Mouse (Mus musculus) lung, postnatal 0 days (tissue): ENCODE measurements around the gene Il18bp.

Experiments
- CTCF ChIP-seq: IDR thresholded peaks from 2 replicates; pipeline ENCODE4 v1.5.1; 2016; ENCODE audit warnings: antibody characterized with exemption, mild to moderate bottlenecking
- EP300 ChIP-seq: IDR thresholded peaks from 2 replicates; pipeline ENCODE4 v1.6.1; 2016; ENCODE audit warnings: antibody characterized with exemption, mild to moderate bottlenecking, control low read depth

DNA sequence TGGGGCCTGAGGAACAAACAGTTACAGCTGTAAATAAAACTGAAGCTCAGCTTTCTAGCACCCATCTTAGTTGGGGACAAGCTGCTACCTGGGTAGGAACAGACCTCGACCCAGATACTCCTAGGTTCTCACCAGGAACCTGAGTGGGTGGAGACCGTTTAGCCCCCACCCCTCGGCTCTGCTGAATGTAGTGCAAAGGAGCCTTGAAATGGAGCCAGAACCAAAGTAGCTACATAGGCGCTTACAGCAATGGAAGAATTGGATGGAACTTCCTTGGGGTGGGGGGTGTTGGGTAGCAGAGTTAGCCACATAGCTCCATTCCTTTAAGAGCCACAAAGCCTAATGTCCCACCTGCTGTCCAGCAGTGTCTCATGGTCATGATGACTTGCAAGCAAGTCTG is 1.6 kb downstream of the Il18bp start:
- TF ChIP-seq CTCF, result no peak
- no peak for TF ChIP-seq EP300
